Comparison of ENCODE assay signal across 8 mouse cellular contexts in genomic region chr4:150745529-150746429, GRCm38 (mm10).
DNase-seq lines count a peak whose midpoint lies in the region; ATAC-seq and TF ChIP-seq lines count a peak whose summit lies in the region.

No protein-coding gene starts in this region.

- intact Hi-C loops in heart, postnatal 25 days (cut with DNase I), result no loop called here

- no peaks in the 10 kb centered on the region for H3K9me3 ChIP-seq in forebrain, postnatal 0 days (ENCODE audit: low read length)
- no peaks in the 10 kb centered on the region for H3K9me3 ChIP-seq in intestine, embryonic 14.5 days (ENCODE audit: control insufficient read depth, low read length)

- peak; percentile 96 for DNase-seq in heart, adult 11 months
- DNase-seq in heart, postnatal 25 days (ENCODE audit: low spot score), result no peak
- peak; percentile 83 for DNase-seq in brain, adult 2 months (ENCODE audit: low read depth, low spot score)
- peak; percentile 34 for DNase-seq in forebrain, postnatal 0 days
- peak; percentile 69 for DNase-seq in intestine, embryonic 14.5 days (ENCODE audit: low spot score)
- peak; percentile 54 for DNase-seq in liver
- peak; percentile 42 for DNase-seq in neural tube, embryonic 10.5 days (ENCODE audit: extremely low spot score, low spot score)
- no peak for DNase-seq in ovary, adult 18-20 months (ENCODE audit: low spot score)

- no peak for TF ChIP-seq CTCF in forebrain, postnatal 0 days (IDR thresholded peaks at IDR 0.05; ENCODE audit: low read depth)

- H3K4me1 ChIP-seq in forebrain, postnatal 0 days (ENCODE audit: insufficient read depth), result no peaks in the 10 kb centered on the region
- H3K4me1 ChIP-seq in intestine, embryonic 14.5 days (replicated peaks; ENCODE audit: control insufficient read depth, insufficient read depth, low read length), result peaks cover 17% of the 10 kb centered on the region

- no peak overlapping the region for H3K27ac ChIP-seq in forebrain, postnatal 0 days (ENCODE audit: low read depth, low read length)
- H3K27ac ChIP-seq in intestine, embryonic 14.5 days (ENCODE audit: low read depth), result peak overlapping the region; percentile 88

- WGBS in forebrain, postnatal 0 days, result 59% methylated on average over 7 of the region's 7 CpGs
- 43% methylated on average over 7 of the region's 7 CpGs for WGBS in intestine, embryonic 14.5 days

- H3K4me3 ChIP-seq in forebrain, postnatal 0 days (ENCODE audit: low read depth, low read length), result no peak overlapping the region
- no peak overlapping the region for H3K4me3 ChIP-seq in intestine, embryonic 14.5 days (ENCODE audit: low read depth, low read length)

- no peak overlapping the region for H3K9ac ChIP-seq in forebrain, postnatal 0 days
- H3K9ac ChIP-seq in intestine, embryonic 14.5 days (ENCODE audit: low read length), result no peak overlapping the region

- no peak overlapping the region for H3K4me2 ChIP-seq in forebrain, postnatal 0 days (ENCODE audit: low read depth)
- H3K4me2 ChIP-seq in intestine, embryonic 14.5 days (ENCODE audit: low read length), result no peak overlapping the region

- ATAC-seq in forebrain, postnatal 0 days, result peak; percentile 63
- no peak; the same call in 1 of the 2 replicates for ATAC-seq in intestine, embryonic 14.5 days (replicated peaks; ENCODE audit: low FRiP score, low TSS enrichment, low read depth)

- H3K27me3 ChIP-seq in forebrain, postnatal 0 days (ENCODE audit: insufficient read depth, low read length), result no peaks in the 10 kb centered on the region
- no peaks in the 10 kb centered on the region for H3K27me3 ChIP-seq in intestine, embryonic 14.5 days (replicated peaks; ENCODE audit: control insufficient read depth, insufficient read depth, low read length)

- no peaks in the 10 kb centered on the region for H3K36me3 ChIP-seq in forebrain, postnatal 0 days (ENCODE audit: insufficient read depth)
- no peaks in the 10 kb centered on the region for H3K36me3 ChIP-seq in intestine, embryonic 14.5 days (ENCODE audit: control insufficient read depth, insufficient read depth, low read length)

Comparison
In these comparisons a context has a peak if more than half of its experiments do, and no peak if none do; other contexts are left out.
1. DNase-seq: peak in heart, adult 11 months (single experiment), brain, adult 2 months (single experiment), forebrain, postnatal 0 days (single experiment), intestine, embryonic 14.5 days (single experiment), liver (single experiment) and neural tube, embryonic 10.5 days (single experiment); none in heart, postnatal 25 days (single experiment) and ovary, adult 18-20 months (single experiment).